28 mouse cellular contexts compared by ENCODE assay signal in the genomic region with DNA sequence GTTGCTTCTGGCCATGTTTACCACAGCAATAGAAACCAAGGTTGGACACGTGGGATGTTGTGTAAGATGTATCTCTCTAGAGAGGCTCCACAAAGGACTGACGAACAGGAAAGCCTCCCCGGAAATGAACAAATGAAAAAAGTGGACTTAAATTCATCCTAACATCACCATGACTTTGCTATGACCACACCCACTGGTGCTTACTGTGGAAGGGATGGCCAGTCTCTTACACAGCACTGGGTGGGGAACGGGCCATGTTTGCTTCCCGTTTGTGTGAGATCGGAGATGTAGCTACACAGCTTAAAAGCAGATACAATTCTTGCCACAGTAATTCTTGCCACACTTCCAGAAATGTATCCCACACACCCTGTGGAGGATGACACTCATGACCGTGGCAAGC. TPM values are rescaled to one million over a fixed set of nuclear protein-coding genes. Genes with fewer than 3 reads are reported as not detected.
DNase-seq lines count a peak whose midpoint lies in the region; ATAC-seq and TF ChIP-seq lines count a peak whose summit lies in the region.
"Had no signal": no experiment of that assay in that cellular context is flagged by ENCODE, and none has a peak within 500 bp of the region (broad histone marks: within the 10 kb centered on the region; RNA-seq: fewer than 3 reads in every experiment).

No protein-coding gene starts in this region.

- no peaks in the 10 kb centered on the region for H3K27me3 ChIP-seq in liver, postnatal 0 days (ENCODE audit: insufficient read depth, low read length)
- no peaks in the 10 kb centered on the region for H3K27me3 ChIP-seq in midbrain, embryonic 14.5 days (ENCODE audit: control insufficient read depth, insufficient read depth, low read length)
- H3K27me3 ChIP-seq: embryonic facial prominence, embryonic 12.5 days; forebrain, embryonic 13.5 days; forebrain, embryonic 15.5 days had no signal

- 0 out of 2 replicates have a peak, but pooled peaks have one; percentile 15 for ATAC-seq in liver, postnatal 0 days
- ATAC-seq in megakaryocyte, adult 5-6 weeks (ENCODE audit: poor library complexity, severe bottlenecking) = peak; percentile 92
- ATAC-seq in monocyte, adult 5-6 weeks (replicated peaks; ENCODE audit: insufficient number of reproducible peaks, low FRiP score, low TSS enrichment, poor library complexity, severe bottlenecking) = 0 out of 2 replicates have a peak, but pooled peaks have one; percentile 4
- no peak for ATAC-seq in midbrain, embryonic 14.5 days (ENCODE audit: low FRiP score, low TSS enrichment)
- ATAC-seq: activated CD4-positive, CD25-positive, alpha-beta regulatory T cell, adult 4 months; CD4-positive, CD25-positive, alpha-beta regulatory T cell, adult 4 months; forebrain, embryonic 13.5 days; forebrain, embryonic 15.5 days; Patski had no signal

- no peaks in the 10 kb centered on the region for H3K36me3 ChIP-seq in liver, postnatal 0 days (replicated peaks; ENCODE audit: insufficient read depth, low read length)
- no peaks in the 10 kb centered on the region for H3K36me3 ChIP-seq in midbrain, embryonic 14.5 days (ENCODE audit: control insufficient read depth, insufficient read depth, low read length)
- H3K36me3 ChIP-seq: embryonic facial prominence, embryonic 10.5 days; embryonic facial prominence, embryonic 12.5 days; forebrain, embryonic 15.5 days; G1E had no signal

- WGBS in liver, postnatal 0 days (ENCODE audit: insufficient replicate concordance) = 66% methylated on average over 7 of the region's 7 CpGs
- 89% methylated on average over 7 of the region's 7 CpGs for WGBS in midbrain, embryonic 14.5 days

- no peak for TF ChIP-seq CTCF in liver, postnatal 0 days (IDR thresholded peaks at IDR 0.05; ENCODE audit: low read depth)
- no peak for TF ChIP-seq CTCF in left cerebral cortex, adult 2 months (IDR thresholded peaks at IDR 0.05)

- H3K9ac ChIP-seq in liver, postnatal 0 days (replicated peaks) = no peak overlapping the region
- H3K9ac ChIP-seq in midbrain, embryonic 14.5 days (replicated peaks; ENCODE audit: low read length) = no peak overlapping the region
- H3K9ac ChIP-seq: embryonic facial prominence, embryonic 12.5 days; forebrain, embryonic 13.5 days; forebrain, embryonic 15.5 days had no signal

- intact Hi-C loops in left cerebral cortex, adult 2 months (cut with DNase I) = no loop called here

- peak overlapping the region; percentile 23; the same call in 1 of the 2 replicates for H3K27ac ChIP-seq in liver, postnatal 0 days (ENCODE audit: low read depth)
- H3K27ac ChIP-seq in midbrain, embryonic 14.5 days (replicated peaks; ENCODE audit: low read depth, low read length) = no peak overlapping the region
- no peak overlapping the region for H3K27ac ChIP-seq in left cerebral cortex, adult 2 months
- H3K27ac ChIP-seq: embryonic facial prominence, embryonic 10.5 days; embryonic facial prominence, embryonic 12.5 days; forebrain, embryonic 13.5 days; forebrain, embryonic 15.5 days had no signal

- no peaks in the 10 kb centered on the region for H3K9me3 ChIP-seq in liver, postnatal 0 days (ENCODE audit: low read length)
- H3K9me3 ChIP-seq in midbrain, embryonic 14.5 days (ENCODE audit: control insufficient read depth, low read length) = no peaks in the 10 kb centered on the region
- H3K9me3 ChIP-seq: embryonic facial prominence, embryonic 10.5 days; embryonic facial prominence, embryonic 12.5 days; forebrain, embryonic 13.5 days; forebrain, embryonic 15.5 days had no signal

- no peak overlapping the region for H3K4me3 ChIP-seq in liver, postnatal 0 days (ENCODE audit: low read depth, low read length)
- no peak overlapping the region for H3K4me3 ChIP-seq in midbrain, embryonic 14.5 days (replicated peaks; ENCODE audit: low read depth, low read length)
- no peak overlapping the region for H3K4me3 ChIP-seq in left cerebral cortex, adult 2 months
- H3K4me3 ChIP-seq: embryonic facial prominence, embryonic 10.5 days; embryonic facial prominence, embryonic 12.5 days; forebrain, embryonic 13.5 days; forebrain, embryonic 15.5 days had no signal

- 0 out of 2 replicates have a peak, but pooled peaks cover 7% of the 10 kb centered on the region for H3K4me1 ChIP-seq in liver, postnatal 0 days (ENCODE audit: insufficient read depth)
- no peaks in the 10 kb centered on the region for H3K4me1 ChIP-seq in midbrain, embryonic 14.5 days (ENCODE audit: control insufficient read depth, insufficient read depth, low read length)
- H3K4me1 ChIP-seq: embryonic facial prominence, embryonic 12.5 days; forebrain, embryonic 13.5 days; forebrain, embryonic 15.5 days had no signal

- no peak overlapping the region for H3K4me2 ChIP-seq in liver, postnatal 0 days (ENCODE audit: low read depth, low read length)
- no peak overlapping the region for H3K4me2 ChIP-seq in midbrain, embryonic 14.5 days (ENCODE audit: low read length)
- H3K4me2 ChIP-seq: embryonic facial prominence, embryonic 12.5 days; forebrain, embryonic 13.5 days; forebrain, embryonic 15.5 days had no signal

- DNase-seq in liver, postnatal 0 days = no peak
- no peak for DNase-seq in liver
- DNase-seq in midbrain, embryonic 14.5 days = no peak
- DNase-seq in left cerebral cortex, adult 2 months (ENCODE audit: extremely low spot score in 1 of 2, low spot score in 2 of 2) = no peak
- DNase-seq in B cell, adult 2 months = no peak
- DNase-seq: adrenal gland, adult 8-10 months; adrenal gland, postnatal 14 days; adrenal gland, postnatal 36 days; cerebellum, adult 11-12 months; cerebellum, adult 2 months; cerebellum, adult 9-10 months; cerebellum, postnatal 10 days; cerebellum, postnatal 25 days had no signal

- TF ChIP-seq EP300 in liver, postnatal 0 days (IDR thresholded peaks at IDR 0.05; ENCODE audit: low read depth) = no peak

RNA-seq across cellular contexts. Expression of gene Tmprss3, which starts 2.5 kb away (rescaled TPM):
- polyA plus RNA-seq in liver, postnatal 0 days (2015; fragmentation: Nextera tagmentation; extraction: Ambion mirVana) = 0.62 and 0.73 TPM in 2 replicates
- 0.23 and 0.56 TPM in 2 replicates for total RNA-seq in megakaryocyte, adult 5-6 weeks (2015)
- 0.16 and 0.26 TPM in 2 replicates for total RNA-seq in megakaryocyte, adult 5-6 weeks (2017)
- 0.39 TPM in 1 of 3 replicates, not detected in the others for total RNA-seq in monocyte, adult 5-6 weeks (2017)
- polyA plus RNA-seq in midbrain, embryonic 14.5 days (2014; fragmentation: Nextera tagmentation; extraction: Ambion mirVana) = 0.11 TPM in 1 of 2 replicates, not detected in the other
- not detected for total RNA-seq in left cerebral cortex, adult 2 months (2021)
- total RNA-seq: adrenal gland, adult 18-20 months; adrenal gland, adult 8-10 months; adrenal gland, postnatal 14 days; adrenal gland, postnatal 36 days; CH12.LX; G1E had no signal
- polyA plus RNA-seq: embryonic facial prominence, embryonic 10.5 days; forebrain, embryonic 11.5 days; forebrain, embryonic 13.5 days; forebrain, embryonic 15.5 days; G1E; Patski had no signal

RNA-seq across cellular contexts. Expression of gene Ubash3a, which starts 11.4 kb away (rescaled TPM):
- polyA plus RNA-seq in liver, postnatal 0 days (2015; fragmentation: Nextera tagmentation; extraction: Ambion mirVana) = 4.2 and 4.6 TPM in 2 replicates
- 2.6 and 6.2 TPM in 2 replicates for total RNA-seq in megakaryocyte, adult 5-6 weeks (2015)
- 3.9 and 5.0 TPM in 2 replicates for total RNA-seq in megakaryocyte, adult 5-6 weeks (2017)
- 6.3 to 14.3 TPM (median 9.2 TPM) in 3 replicates for total RNA-seq in monocyte, adult 5-6 weeks (2017)
- 0.28 TPM in 1 of 2 replicates, not detected in the other for polyA plus RNA-seq in midbrain, embryonic 14.5 days (2014; fragmentation: Nextera tagmentation; extraction: Ambion mirVana)
- total RNA-seq in left cerebral cortex, adult 2 months (2021) = not detected
- polyA plus RNA-seq: cerebellum, adult 2 months; cortical plate, adult 2 months; G1E had no signal

RNA-seq across cellular contexts. Expression of gene Tff1, which starts 31.2 kb away (rescaled TPM):
- polyA plus RNA-seq in liver, postnatal 0 days (2015; fragmentation: Nextera tagmentation; extraction: Ambion mirVana) = not detected in 2 replicates
- not detected in 2 replicates for total RNA-seq in megakaryocyte, adult 5-6 weeks (2015)
- total RNA-seq in megakaryocyte, adult 5-6 weeks (2017) = not detected in 2 replicates
- not detected in 3 replicates for total RNA-seq in monocyte, adult 5-6 weeks (2017)
- polyA plus RNA-seq in midbrain, embryonic 14.5 days (2014; fragmentation: Nextera tagmentation; extraction: Ambion mirVana) = not detected in 2 replicates
- total RNA-seq in left cerebral cortex, adult 2 months (2021) = not detected
- total RNA-seq: adrenal gland, adult 18-20 months; adrenal gland, adult 8-10 months; adrenal gland, postnatal 14 days; adrenal gland, postnatal 36 days; G1E had no signal
- polyA plus RNA-seq: CD4-positive, CD25-positive, alpha-beta regulatory T cell, adult 4 months; cerebellum, adult 2 months; cortical plate, adult 2 months; embryonic facial prominence, embryonic 10.5 days; embryonic facial prominence, embryonic 12.5 days; embryonic facial prominence, embryonic 14.5 days; forebrain, embryonic 11.5 days; forebrain, embryonic 13.5 days; forebrain, embryonic 15.5 days; G1E; Patski had no signal

RNA-seq across cellular contexts. Expression of gene Tff2, which starts 52.2 kb away (rescaled TPM):
- polyA plus RNA-seq in liver, postnatal 0 days (2015; fragmentation: Nextera tagmentation; extraction: Ambion mirVana) = 0.33 and 0.39 TPM in 2 replicates
- total RNA-seq in megakaryocyte, adult 5-6 weeks (2015) = not detected in 2 replicates
- total RNA-seq in megakaryocyte, adult 5-6 weeks (2017) = not detected in 2 replicates
- total RNA-seq in monocyte, adult 5-6 weeks (2017) = not detected in 3 replicates
- not detected in 2 replicates for polyA plus RNA-seq in midbrain, embryonic 14.5 days (2014; fragmentation: Nextera tagmentation; extraction: Ambion mirVana)
- not detected for total RNA-seq in left cerebral cortex, adult 2 months (2021)
- total RNA-seq: adrenal gland, adult 18-20 months; adrenal gland, adult 8-10 months; adrenal gland, postnatal 14 days; adrenal gland, postnatal 36 days; CH12.LX; G1E had no signal
- polyA plus RNA-seq: activated CD4-positive, CD25-positive, alpha-beta regulatory T cell, adult 4 months; CD4-positive, CD25-positive, alpha-beta regulatory T cell, adult 4 months; cerebellum, adult 2 months; cortical plate, adult 2 months; embryonic facial prominence, embryonic 10.5 days; embryonic facial prominence, embryonic 12.5 days; embryonic facial prominence, embryonic 14.5 days; forebrain, embryonic 11.5 days; forebrain, embryonic 13.5 days; forebrain, embryonic 15.5 days; G1E; Patski had no signal
